Mouse (Mus musculus) embryo, embryonic 11.5 days (tissue): ENCODE data around the gene Tbc1d15.

Experiments used
- DNase-seq: peaks from one replicate; pipeline ENCODE4 v3.0.0-alpha.2; 2012; ENCODE audit warnings: low read depth, low spot score

The Tbc1d15 gene

DNA sequence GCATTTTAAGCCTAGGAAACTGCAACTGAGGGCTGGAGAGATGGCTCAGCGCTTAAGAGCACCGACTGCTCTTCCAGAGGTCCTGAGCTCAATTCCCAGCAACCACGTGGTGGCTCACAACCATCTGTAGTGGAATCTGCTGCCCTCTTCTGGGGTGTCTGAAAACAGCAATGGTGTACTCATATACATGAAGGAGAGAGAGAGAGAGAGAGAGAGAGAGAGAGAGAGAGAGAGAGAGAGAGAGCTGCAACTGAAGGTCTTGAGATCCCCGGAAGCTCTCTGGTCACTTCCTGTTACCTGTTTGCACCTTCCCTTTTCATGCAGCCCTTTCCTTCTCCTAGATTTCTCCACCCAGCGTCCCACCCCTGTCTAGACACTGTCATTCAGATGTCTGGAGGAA, 91.0 kb downstream of the Tbc1d15 start:
- no peak for DNase-seq
